Mouse (Mus musculus) hindbrain, embryonic 16.5 days (tissue): ENCODE measurements around the gene Dynlt1c. TPM values are rescaled to one million over a fixed set of nuclear protein-coding genes. Genes with fewer than 3 reads are reported as not detected.
"Not testable (repeated sequence)": the region's sequence is repeated elsewhere in the genome, so short reads cannot be mapped to it uniquely, and the experiment has no call there.

ENCODE experiments used
- ATAC-seq: fragments of 200-750 bp; cut with Nextera tagmentation; 2 replicates; pipeline ENCODE4 v1.8.0; 2017; ENCODE audit warnings: moderate TSS enrichment, moderate library complexity
- H3K27ac ChIP-seq: fragments of 300-500 bp; sonication (generic); 2 replicates; pipeline ENCODE4 v1.5.1; 2014; ENCODE audit warnings: low read depth, mild to moderate bottlenecking, control low read depth, low read length, moderate library complexity
- H3K27me3 ChIP-seq: fragments of 300-500 bp; sonication (generic); replicated peaks from 2 replicates; pipeline ENCODE4 v1.6.1; 2014; ENCODE audit warnings: low read length; ENCODE audit not compliant: control insufficient read depth, insufficient read depth
- H3K36me3 ChIP-seq: fragments of 300-500 bp; sonication (generic); 2 replicates; pipeline ENCODE4 v1.6.1; 2014; ENCODE audit warnings: mild to moderate bottlenecking, low read length, moderate library complexity, mixed read lengths; ENCODE audit not compliant: control insufficient read depth, insufficient read depth
- H3K4me1 ChIP-seq: fragments of 300-500 bp; sonication (generic); 2 replicates; pipeline ENCODE4 v1.6.1; 2014; ENCODE audit warnings: low read depth, low read length; ENCODE audit not compliant: control insufficient read depth, insufficient read depth
- H3K4me2 ChIP-seq: fragments of 300-500 bp; sonication (generic); 2 replicates; pipeline ENCODE4 v1.6.1; 2014; ENCODE audit warnings: mild to moderate bottlenecking, low read length, control low read depth, moderate library complexity
- H3K4me3 ChIP-seq: fragments of 300-500 bp; sonication (generic); 2 replicates; pipeline ENCODE4 v1.5.1; 2014; ENCODE audit warnings: mild to moderate bottlenecking, low read length, control low read depth, moderate library complexity
- H3K9ac ChIP-seq: fragments of 300-500 bp; sonication (generic); 2 replicates; pipeline ENCODE4 v1.6.1; 2014; ENCODE audit warnings: low read depth, mild to moderate bottlenecking, control low read depth, low read length, moderate library complexity
- H3K9me3 ChIP-seq: fragments of 300-500 bp; sonication (generic); 2 replicates; pipeline ENCODE4 v1.6.1; 2014; ENCODE audit warnings: mild to moderate bottlenecking, low read length, moderate library complexity; ENCODE audit not compliant: control insufficient read depth
- WGBS: fragments of 180-500 bp; shearing (Covaris S2); extraction: QIAGEN DNeasy Blood & Tissue Kit; methylation state at CpG from one replicate; pipeline ENCODE4 v1.1.7; 2014; 5-methylcytosine and 5-hydroxymethylcytosine counted together
- polyA plus RNA-seq: library from polyadenylated mRNA; unstranded; fragments of >200 nt; fragmentation: Nextera tagmentation; extraction: Ambion mirVana; gene quantifications from 2 replicates; pipeline ENCODE4 v1.2.1, GENCODE M21; 2015

Dynlt1c gene
- polyA plus RNA-seq, 1 experiment from 2014 or later: 43.5 TPM

- not testable (repeated sequence) for H3K4me3 ChIP-seq, H3K27me3 ChIP-seq, H3K4me2 ChIP-seq, H3K4me1 ChIP-seq, H3K36me3 ChIP-seq, ATAC-seq, H3K27ac ChIP-seq, H3K9ac ChIP-seq, H3K9me3 ChIP-seq
- no CpG with 5 or more reads among the region's 6 CpGs for WGBS
Observed at GRCm38 (mm10) chr17:6588672-6589071, 12.8 kb upstream of the Dynlt1c start.

- not testable (repeated sequence) for ATAC-seq, H3K27ac ChIP-seq, H3K4me2 ChIP-seq, H3K36me3 ChIP-seq, H3K9me3 ChIP-seq, H3K9ac ChIP-seq, H3K4me3 ChIP-seq, H3K27me3 ChIP-seq, H3K4me1 ChIP-seq
- 91% methylated on average over 2 of the region's 3 CpGs for WGBS
Observed at GRCm38 (mm10) chr17:6592109-6592508, 9.4 kb upstream of the Dynlt1c start.

GRCm38 (mm10) chr17:6593896-6594295 lies 7.6 kb upstream of the Dynlt1c start:
- not testable (repeated sequence) for H3K9me3 ChIP-seq, H3K4me2 ChIP-seq, H3K36me3 ChIP-seq, H3K4me1 ChIP-seq, H3K27me3 ChIP-seq, ATAC-seq, H3K27ac ChIP-seq, H3K4me3 ChIP-seq, H3K9ac ChIP-seq
- WGBS: 85% methylated on average over 3 of the region's 3 CpGs

- H3K27me3 ChIP-seq: not testable (repeated sequence)
- 55% methylated on average over 9 of the region's 15 CpGs for WGBS
Observed at GRCm38 (mm10) chr17:6595776-6596497, 5.5 kb upstream of the Dynlt1c start.

GRCm38 (mm10) chr17:6598356-6598755 lies 3.1 kb upstream of the Dynlt1c start:
- ATAC-seq: not testable (repeated sequence)

More at GRCm38 (mm10) chr17:6595776-6596497, 5.5 kb upstream of the Dynlt1c start:
- not testable (repeated sequence) for ATAC-seq, H3K27ac ChIP-seq, H3K4me3 ChIP-seq, H3K4me1 ChIP-seq, H3K9me3 ChIP-seq, H3K9ac ChIP-seq, H3K36me3 ChIP-seq, H3K4me2 ChIP-seq

GRCm38 (mm10) chr17:6600216-6600911 lies 1.1 kb upstream of the Dynlt1c start:
- not testable (repeated sequence) for H3K36me3 ChIP-seq, H3K4me3 ChIP-seq, H3K4me2 ChIP-seq, H3K9ac ChIP-seq, ATAC-seq, H3K4me1 ChIP-seq, H3K9me3 ChIP-seq, H3K27ac ChIP-seq, H3K27me3 ChIP-seq
- 85% methylated on average over 5 of the region's 8 CpGs for WGBS

More at GRCm38 (mm10) chr17:6598356-6598755, 3.1 kb upstream of the Dynlt1c start:
- not testable (repeated sequence) for H3K27ac ChIP-seq, H3K4me2 ChIP-seq, H3K27me3 ChIP-seq, H3K9ac ChIP-seq, H3K9me3 ChIP-seq, H3K4me3 ChIP-seq, H3K4me1 ChIP-seq, H3K36me3 ChIP-seq
- 89% methylated on average over 5 of the region's 7 CpGs for WGBS

GRCm38 (mm10) chr17:6602205-6602604 lies 734 bp downstream of the Dynlt1c start:
- not testable (repeated sequence) for H3K9ac ChIP-seq, H3K9me3 ChIP-seq, H3K27ac ChIP-seq, ATAC-seq, H3K4me1 ChIP-seq, H3K27me3 ChIP-seq, H3K36me3 ChIP-seq, H3K4me3 ChIP-seq
- peak overlapping the region; percentile 33; the same call in 1 of the 2 replicates for H3K4me2 ChIP-seq
- WGBS: 0% methylated on average over 3 of the region's 4 CpGs

GRCm38 (mm10) chr17:6605347-6605746 lies 3.9 kb downstream of the Dynlt1c start:
- not testable (repeated sequence) for H3K4me2 ChIP-seq, H3K36me3 ChIP-seq, ATAC-seq, H3K9me3 ChIP-seq, H3K27ac ChIP-seq, H3K9ac ChIP-seq, H3K27me3 ChIP-seq, H3K4me3 ChIP-seq, H3K4me1 ChIP-seq
- 41% methylated on average over 1 of the region's 1 CpGs for WGBS

GRCm38 (mm10) chr17:6613524-6613923 lies 12.1 kb downstream of the Dynlt1c start:
- not testable (repeated sequence) for H3K36me3 ChIP-seq, H3K27ac ChIP-seq, H3K4me1 ChIP-seq, H3K27me3 ChIP-seq, H3K4me3 ChIP-seq, ATAC-seq, H3K4me2 ChIP-seq, H3K9ac ChIP-seq, H3K9me3 ChIP-seq
- WGBS: 87% methylated on average over 11 of the region's 14 CpGs
